Mouse (Mus musculus) testis, adult 2 months (tissue): Measurements from ENCODE around the gene Igsf3.

Experiments used
- CTCF ChIP-seq: fragments of 200-500 bp; IDR thresholded peaks from 2 replicates; pipeline ENCODE4 v1.5.1; 2012; ENCODE audit warnings: low read depth, mild to moderate bottlenecking, inconsistent platforms, low read length, moderate library complexity; ENCODE audit not compliant: control insufficient read depth, insufficient read depth, insufficient replicate concordance
- POLR2A ChIP-seq: fragments of 200-500 bp; IDR thresholded peaks from 2 replicates; pipeline ENCODE4 v1.6.1; 2012; ENCODE audit warnings: low read depth, mild to moderate bottlenecking, inconsistent platforms, low read length, moderate library complexity; ENCODE audit not compliant: control insufficient read depth

- TF ChIP-seq POLR2A (no peak), CTCF (no peak)
Measured at GRCm38 (mm10) chr3:101410745-101411144, 33.9 kb downstream of the Igsf3 start.
